Mouse (Mus musculus) ES-Bruce4 (cell line): ENCODE data around the gene Unc119b. TPM values are rescaled to one million over a fixed set of nuclear protein-coding genes. Genes with fewer than 3 reads are reported as not detected.

Experiments
- H3K27ac ChIP-seq: 2 replicates; pipeline ENCODE4 v1.5.1; 2012; ENCODE audit warnings: low read length, inconsistent platforms; ENCODE audit not compliant: insufficient read depth
- H3K27me3 ChIP-seq: 2 replicates; pipeline ENCODE4 v1.6.1; 2012; ENCODE audit warnings: mild to moderate bottlenecking, low read length, inconsistent platforms; ENCODE audit not compliant: control insufficient read depth, poor library complexity, insufficient read depth, severe bottlenecking
- H3K36me3 ChIP-seq: 2 replicates; pipeline ENCODE4 v1.6.1; 2012; ENCODE audit warnings: inconsistent platforms, mild to moderate bottlenecking, low read length, moderate library complexity; ENCODE audit not compliant: control insufficient read depth, poor library complexity, insufficient read depth, severe bottlenecking
- H3K4me1 ChIP-seq: one replicate; pipeline ENCODE4 v1.8.1; 2011; ENCODE audit warnings: low read length; ENCODE audit not compliant: control insufficient read depth, insufficient read depth
- H3K4me3 ChIP-seq: 2 replicates; pipeline ENCODE4 v1.5.1; 2011; ENCODE audit warnings: low read depth, mild to moderate bottlenecking, low read length
- H3K9ac ChIP-seq: 2 replicates; pipeline ENCODE4 v1.6.1; 2012; ENCODE audit warnings: low read depth, mild to moderate bottlenecking, inconsistent platforms; ENCODE audit not compliant: poor library complexity, severe bottlenecking
- H3K9me3 ChIP-seq: replicated peaks from 2 replicates; pipeline ENCODE4 v1.6.1; 2012; ENCODE audit warnings: mild to moderate bottlenecking, low read length, inconsistent platforms; ENCODE audit not compliant: control insufficient read depth, poor library complexity, insufficient read depth, severe bottlenecking
- CTCF ChIP-seq: IDR thresholded peaks from one replicate; pipeline ENCODE4 v1.8.1; 2011; ENCODE audit warnings: low read depth, low read length
- EP300 ChIP-seq: IDR thresholded peaks from 2 replicates; pipeline ENCODE4 v1.6.1; 2011; ENCODE audit warnings: low read depth, low read length; ENCODE audit not compliant: insufficient read depth
- POLR2A ChIP-seq: IDR thresholded peaks from one replicate; pipeline ENCODE4 v1.8.1; 2011; ENCODE audit warnings: low read length; ENCODE audit not compliant: insufficient read depth
- polyA plus RNA-seq: library from polyadenylated mRNA; stranded (reverse); fragments of >200 nt; gene quantifications from 2 replicates; pipeline ENCODE4 v1.2.4, GENCODE M21; 2011; ENCODE audit warnings: low read depth; ENCODE audit not compliant: missing spikeins, insufficient read depth, insufficient read length

The Unc119b gene
- polyA plus RNA-seq, 1 experiment = 35.5 TPM

DNA sequence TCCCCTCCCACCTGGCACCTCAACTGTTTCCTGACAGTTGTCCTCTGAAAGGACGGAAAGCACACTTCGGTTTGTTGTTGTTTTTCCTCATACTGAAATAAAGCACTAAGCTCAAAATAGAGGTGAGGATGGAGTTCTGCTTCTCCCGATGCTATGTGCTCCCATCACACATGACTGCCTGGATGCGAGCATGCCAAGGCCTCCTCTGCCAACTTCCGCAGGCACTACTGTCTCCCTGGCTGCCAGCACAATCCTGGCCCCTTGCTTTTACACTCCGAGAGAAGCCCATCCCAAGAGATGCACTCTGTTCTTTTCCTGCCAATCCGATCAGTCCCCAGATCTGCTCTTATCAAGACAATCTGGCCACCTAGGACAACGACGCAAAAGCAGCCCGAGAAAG is 8.8 kb upstream of the Unc119b start:
- H3K9ac ChIP-seq = no peak overlapping the region
- peaks cover 7% of the 10 kb centered on the region for H3K4me1 ChIP-seq
- no peaks in the 10 kb centered on the region for H3K9me3 ChIP-seq
- no peaks in the 10 kb centered on the region for H3K27me3 ChIP-seq
- TF ChIP-seq EP300 (no peak), POLR2A (no peak), CTCF (no peak)
- no peak overlapping the region for H3K27ac ChIP-seq
- H3K36me3 ChIP-seq = peaks cover 23% of the 10 kb centered on the region
- no peak overlapping the region for H3K4me3 ChIP-seq

DNA sequence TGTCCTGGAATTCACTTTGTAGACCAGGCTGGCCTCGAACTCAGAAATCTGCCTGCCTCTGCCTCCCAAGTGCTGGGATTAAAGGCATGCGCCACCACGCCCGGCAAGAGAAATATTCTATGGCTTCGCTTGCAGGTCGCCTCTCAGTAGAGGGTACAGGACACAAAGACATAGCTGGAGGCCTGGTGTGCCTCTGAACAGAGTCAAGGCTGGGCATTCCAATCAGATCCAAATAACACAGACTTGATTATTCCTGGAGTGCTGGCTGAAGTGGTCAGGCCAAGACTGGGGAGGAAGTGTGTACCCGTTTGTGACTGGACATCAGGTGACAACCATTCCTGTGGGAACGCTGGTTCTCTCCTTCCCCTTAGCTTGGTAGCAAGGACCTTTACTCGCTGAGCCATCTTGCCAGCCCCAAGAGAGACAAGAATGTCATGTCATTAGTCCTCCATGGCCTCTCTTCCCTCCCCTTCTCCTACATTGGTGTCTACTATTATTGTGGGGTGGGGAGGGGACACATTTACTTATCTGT is 7.5 kb upstream of the Unc119b start:
- Histone ChIP-seq H3K27me3 (no peaks in the 10 kb centered on the region), H3K27ac (0 out of 2 replicates have a peak overlapping the region, but pooled peaks have one; percentile 2), H3K9me3 (no peaks in the 10 kb centered on the region), H3K9ac (no peak overlapping the region), H3K4me1 (peaks cover 7% of the 10 kb centered on the region), H3K36me3 (peaks cover 9% of the 10 kb centered on the region), H3K4me3 (no peak overlapping the region)
- no peak for TF ChIP-seq CTCF
- TF ChIP-seq POLR2A = no peak
- no peak for TF ChIP-seq EP300

DNA sequence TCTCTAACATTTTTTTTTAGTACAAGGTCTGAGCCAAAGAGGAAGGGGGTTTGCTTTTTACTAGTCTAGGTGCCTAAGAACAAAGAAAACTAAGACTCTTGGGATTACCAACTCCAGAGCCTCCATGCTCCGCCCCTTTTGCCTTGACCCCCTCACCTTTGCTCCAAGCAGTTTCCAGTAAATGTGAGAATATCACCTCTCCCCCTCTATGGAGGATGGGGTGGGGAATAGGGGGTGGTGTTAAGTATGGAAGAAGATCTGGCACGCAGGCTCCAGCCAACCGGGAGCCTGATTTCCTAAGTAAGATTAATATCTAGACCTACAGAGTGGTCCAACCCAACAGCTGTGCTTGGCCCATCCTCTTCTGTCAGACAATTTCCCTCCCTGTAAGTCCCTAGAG is 6.0 kb upstream of the Unc119b start:
- no peaks in the 10 kb centered on the region for H3K36me3 ChIP-seq
- TF ChIP-seq POLR2A (no peak), CTCF (no peak), EP300 (no peak)
- H3K27ac ChIP-seq = peak overlapping the region; percentile 1; the same call in 1 of the 2 replicates
- peaks cover 4% of the 10 kb centered on the region for H3K4me1 ChIP-seq
- no peaks in the 10 kb centered on the region for H3K9me3 ChIP-seq
- H3K27me3 ChIP-seq = no peaks in the 10 kb centered on the region
- no peak overlapping the region for H3K9ac ChIP-seq
- H3K4me3 ChIP-seq = no peak overlapping the region

DNA sequence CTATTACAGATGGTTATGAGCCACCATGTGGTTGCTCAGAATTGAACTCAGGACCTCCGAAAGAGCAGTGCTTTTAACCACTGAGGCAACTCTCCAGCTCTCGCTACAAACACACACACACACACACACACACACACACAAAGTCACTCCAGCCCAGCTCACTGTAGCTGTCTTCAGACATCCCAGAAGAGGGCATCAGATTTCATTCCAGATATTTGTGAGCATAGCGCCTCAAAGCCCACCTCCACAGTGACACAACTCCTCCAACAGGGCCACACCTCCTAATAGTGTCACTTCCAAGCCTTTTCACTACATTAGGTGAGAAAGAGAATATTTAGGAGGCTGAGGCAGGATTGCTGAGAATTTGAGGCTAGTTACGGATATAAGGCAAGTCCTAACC is 4.3 kb upstream of the Unc119b start:
- TF ChIP-seq EP300 (no peak), POLR2A (no peak), CTCF (no peak)
- no peaks in the 10 kb centered on the region for H3K27me3 ChIP-seq
- no peak overlapping the region for H3K4me3 ChIP-seq
- no peak overlapping the region for H3K27ac ChIP-seq
- no peak overlapping the region for H3K9ac ChIP-seq
- no peaks in the 10 kb centered on the region for H3K9me3 ChIP-seq
- H3K36me3 ChIP-seq = no peaks in the 10 kb centered on the region
- H3K4me1 ChIP-seq = peaks cover 4% of the 10 kb centered on the region

DNA sequence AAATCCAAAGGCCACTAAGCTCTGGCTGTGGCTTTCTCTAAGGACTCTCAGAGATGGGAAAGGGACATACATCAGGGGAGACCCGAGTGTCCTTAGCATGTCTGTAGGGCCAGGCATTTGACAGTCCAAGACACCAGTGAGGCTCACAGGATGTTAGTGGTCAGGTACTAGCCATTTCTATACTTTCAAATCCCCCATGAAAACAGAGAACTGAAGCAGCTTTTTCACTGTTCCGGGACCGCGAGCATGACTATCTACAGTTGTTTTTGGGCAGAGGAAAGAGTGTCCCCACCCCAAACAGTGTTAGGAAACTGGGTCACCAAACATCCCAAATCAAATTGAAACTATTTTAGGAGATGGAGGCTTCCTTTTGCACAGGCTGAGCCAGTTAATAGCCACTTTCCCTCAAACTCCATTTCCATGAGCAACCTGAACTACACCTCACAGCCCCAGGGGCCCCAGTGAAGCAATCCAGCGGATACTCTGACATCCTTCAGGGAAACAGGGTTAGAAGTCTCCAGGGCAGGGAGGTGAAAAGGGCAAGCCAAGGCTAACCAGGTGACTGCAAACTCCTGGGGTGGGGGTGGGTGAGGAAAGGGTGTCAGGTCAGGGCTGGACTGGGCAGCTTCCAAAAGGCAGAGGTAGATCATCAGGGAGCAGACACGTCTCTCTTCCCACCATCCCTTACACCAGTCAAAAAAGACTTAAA is 1.3 kb downstream of the Unc119b start:
- Histone ChIP-seq H3K27ac (no peak overlapping the region), H3K27me3 (no peaks in the 10 kb centered on the region), H3K4me3 (peak overlapping the region; percentile 13), H3K9me3 (no peaks in the 10 kb centered on the region), H3K36me3 (no peaks in the 10 kb centered on the region), H3K9ac (peak overlapping the region; percentile 94), H3K4me1 (no peaks in the 10 kb centered on the region)
- TF ChIP-seq POLR2A (no peak), EP300 (peak; percentile 46; the same call in 1 of the 2 replicates), CTCF (no peak)

DNA sequence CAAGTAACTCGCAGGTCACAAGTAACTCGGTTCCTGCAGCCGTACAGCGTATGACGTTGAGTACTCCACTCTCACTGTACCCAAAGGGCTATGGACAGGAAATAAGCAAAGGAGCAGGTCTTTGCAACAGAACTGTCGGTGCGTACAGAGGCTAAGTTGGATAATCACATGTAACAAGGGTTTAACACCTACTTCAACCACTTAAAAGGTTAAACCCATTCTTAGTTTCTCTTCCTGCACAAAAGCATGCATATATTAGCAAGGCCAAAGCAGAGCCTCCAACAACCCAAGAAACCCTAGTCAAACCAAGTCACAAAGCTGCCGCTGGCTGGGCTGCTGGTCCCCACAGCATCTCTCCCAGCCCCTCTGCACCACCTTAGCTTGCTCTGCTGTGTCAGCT is 2.3 kb downstream of the Unc119b start:
- TF ChIP-seq EP300 (no peak), CTCF (no peak), POLR2A (no peak)
- Histone ChIP-seq H3K27me3 (no peaks in the 10 kb centered on the region), H3K9ac (no peak overlapping the region), H3K27ac (no peak overlapping the region), H3K4me3 (no peak overlapping the region), H3K4me1 (no peaks in the 10 kb centered on the region), H3K9me3 (no peaks in the 10 kb centered on the region), H3K36me3 (no peaks in the 10 kb centered on the region)
